Mouse (Mus musculus) lung, postnatal 0 days (tissue): ENCODE results near the gene Kmt2c. TPM values are rescaled to one million over a fixed set of nuclear protein-coding genes. Genes with fewer than 3 reads are reported as not detected.

Source experiments
- ATAC-seq: fragments of 200-750 bp; cut with Nextera tagmentation; 2 replicates; pipeline ENCODE4 v1.8.0; 2017; ENCODE audit warnings: moderate library complexity
- DNase-seq: peaks from one replicate; pipeline ENCODE4 v3.0.0-alpha.2; 2016; ENCODE audit warnings: low spot score
- H3K27ac ChIP-seq: fragments of 300-500 bp; sonication (generic); 2 replicates; pipeline ENCODE4 v1.5.1; 2014; ENCODE audit warnings: antibody characterized with exemption, mild to moderate bottlenecking, low read length, mixed read lengths
- H3K27me3 ChIP-seq: fragments of 300-500 bp; sonication (generic); replicated peaks from 2 replicates; pipeline ENCODE4 v1.6.1; 2014; ENCODE audit warnings: low read length, mixed read lengths; ENCODE audit not compliant: insufficient read depth
- H3K36me3 ChIP-seq: fragments of 300-500 bp; sonication (generic); 2 replicates; pipeline ENCODE4 v1.6.1; 2014; ENCODE audit warnings: low read length, mixed read lengths; ENCODE audit not compliant: insufficient read depth
- H3K4me1 ChIP-seq: fragments of 300-500 bp; sonication (generic); 2 replicates; pipeline ENCODE4 v1.6.1; 2014; ENCODE audit warnings: antibody characterized with exemption, low read depth, low read length, mixed read lengths; ENCODE audit not compliant: insufficient read depth
- H3K4me2 ChIP-seq: fragments of 300-500 bp; sonication (generic); replicated peaks from 2 replicates; pipeline ENCODE4 v1.6.1; 2014; ENCODE audit warnings: low read depth, mild to moderate bottlenecking, low read length, moderate library complexity, mixed read lengths
- H3K4me3 ChIP-seq: fragments of 300-500 bp; sonication (generic); 2 replicates; pipeline ENCODE4 v1.5.1; 2014; ENCODE audit warnings: low read depth, low read length
- H3K9ac ChIP-seq: fragments of 300-500 bp; sonication (generic); replicated peaks from 2 replicates; pipeline ENCODE4 v1.6.1; 2014; ENCODE audit warnings: low read depth, mild to moderate bottlenecking
- H3K9me3 ChIP-seq: fragments of 300-500 bp; sonication (generic); 2 replicates; pipeline ENCODE4 v1.6.1; 2016; ENCODE audit warnings: low read length, mixed read lengths
- CTCF ChIP-seq: IDR thresholded peaks from 2 replicates; pipeline ENCODE4 v1.5.1; 2016; ENCODE audit warnings: antibody characterized with exemption, mild to moderate bottlenecking
- EP300 ChIP-seq: IDR thresholded peaks from 2 replicates; pipeline ENCODE4 v1.6.1; 2016; ENCODE audit warnings: antibody characterized with exemption, mild to moderate bottlenecking, control low read depth
- WGBS: fragments of 180-500 bp; shearing (Covaris S2); extraction: QIAGEN DNeasy Blood & Tissue Kit; methylation state at CpG from one replicate; pipeline ENCODE4 v1.1.7; 2014; 5-methylcytosine and 5-hydroxymethylcytosine counted together
- polyA plus RNA-seq: library from polyadenylated mRNA; unstranded; fragments of >200 nt; fragmentation: Nextera tagmentation; extraction: Ambion mirVana; gene quantifications from 2 replicates; pipeline ENCODE4 v1.2.1, GENCODE M21; 2015

Kmt2c gene
- polyA plus RNA-seq, 1 experiment from 2014 or later: 9.5 TPM

DNA sequence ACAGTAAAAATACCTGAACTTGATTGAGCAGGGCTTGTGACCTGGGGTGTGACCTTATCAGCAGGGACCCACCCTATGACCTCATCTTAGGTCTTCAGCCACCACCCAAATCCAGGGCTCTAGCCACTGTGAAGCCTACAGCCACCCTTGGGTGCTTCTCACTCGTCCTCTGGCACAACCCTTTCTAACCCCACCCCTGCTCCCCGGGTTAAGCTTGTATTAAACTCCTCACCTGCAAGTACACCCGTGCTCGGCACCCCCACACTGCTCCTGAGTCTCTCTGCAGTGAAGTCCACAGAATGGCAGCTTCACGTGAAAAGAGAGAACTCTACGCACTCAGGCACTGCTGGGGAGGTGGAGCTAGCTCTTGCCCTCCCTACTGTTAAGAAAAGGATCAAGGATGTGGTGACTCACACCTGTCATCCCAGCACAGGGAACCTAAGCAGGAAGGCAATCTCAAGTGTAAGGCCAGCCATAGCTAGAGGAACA, 38.4 kb upstream of the Kmt2c start:
- 40% methylated on average over 6 of the region's 6 CpGs for WGBS

GRCm38 (mm10) chr5:25536451-25536850, 37.9 kb upstream of the Kmt2c start:
- H3K27ac ChIP-seq: no peak overlapping the region
- H3K36me3 ChIP-seq: no peaks in the 10 kb centered on the region
- no peak overlapping the region for H3K4me3 ChIP-seq
- H3K4me1 ChIP-seq: no peaks in the 10 kb centered on the region
- H3K9me3 ChIP-seq: no peaks in the 10 kb centered on the region
- H3K9ac ChIP-seq: no peak overlapping the region
- DNase-seq (no peak), ATAC-seq (no peak)
- H3K4me2 ChIP-seq: no peak overlapping the region
- 48% methylated on average over 2 of the region's 2 CpGs for WGBS
- H3K27me3 ChIP-seq: no peaks in the 10 kb centered on the region
- no peak for TF ChIP-seq CTCF
- TF ChIP-seq EP300: no peak

More for the DNA sequence above, 38.4 kb upstream of the Kmt2c start:
- H3K9me3 ChIP-seq: no peaks in the 10 kb centered on the region
- DNase-seq (no peak), ATAC-seq (no peak)
- H3K4me2 ChIP-seq: no peak overlapping the region
- H3K27me3 ChIP-seq: no peaks in the 10 kb centered on the region
- H3K27ac ChIP-seq: no peak overlapping the region
- no peak overlapping the region for H3K4me3 ChIP-seq
- no peaks in the 10 kb centered on the region for H3K36me3 ChIP-seq
- no peaks in the 10 kb centered on the region for H3K4me1 ChIP-seq
- H3K9ac ChIP-seq: no peak overlapping the region
- TF ChIP-seq CTCF: no peak
- no peak for TF ChIP-seq EP300

- no peak for TF ChIP-seq EP300
- TF ChIP-seq CTCF: no peak
- ATAC-seq: no peak
- 76% methylated on average over 2 of the region's 2 CpGs for WGBS
These were observed 37.0 kb upstream of the Kmt2c start for GRCm38 (mm10) chr5:25535566-25535965.

DNA sequence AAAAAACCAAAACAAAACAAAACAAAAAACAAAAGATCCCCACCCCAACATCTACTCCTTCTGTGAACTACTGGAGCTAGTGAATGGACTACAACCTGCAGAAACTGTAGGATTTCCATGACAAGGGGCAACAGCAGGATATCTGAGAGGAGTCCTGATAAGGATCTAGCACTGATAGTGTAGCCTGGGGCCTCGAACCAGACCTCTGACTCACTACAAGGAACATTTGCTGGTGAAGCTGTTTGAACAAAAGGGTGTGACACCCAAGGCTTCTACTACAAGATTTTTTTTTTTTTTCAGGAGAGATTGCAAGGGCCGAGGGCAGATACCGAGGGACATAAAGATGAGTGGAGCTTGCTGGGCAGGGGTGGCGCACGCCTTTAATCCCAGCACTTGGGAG, 34.7 kb upstream of the Kmt2c start:
- Histone ChIP-seq H3K9ac (no peak overlapping the region), H3K27me3 (no peaks in the 10 kb centered on the region), H3K4me1 (0 out of 2 replicates have a peak, but pooled peaks cover 3% of the 10 kb centered on the region), H3K36me3 (no peaks in the 10 kb centered on the region), H3K27ac (no peak overlapping the region), H3K4me2 (no peak overlapping the region), H3K9me3 (no peaks in the 10 kb centered on the region), H3K4me3 (no peak overlapping the region)
- 61% methylated on average over 5 of the region's 5 CpGs for WGBS
- no peak for DNase-seq
- TF ChIP-seq CTCF: no peak
- no peak for TF ChIP-seq EP300
- no peak for ATAC-seq

More at GRCm38 (mm10) chr5:25535566-25535965, 37.0 kb upstream of the Kmt2c start:
- no peak for DNase-seq
- Histone ChIP-seq H3K27ac (no peak overlapping the region), H3K4me2 (no peak overlapping the region), H3K36me3 (no peaks in the 10 kb centered on the region), H3K27me3 (no peaks in the 10 kb centered on the region), H3K4me1 (no peaks in the 10 kb centered on the region), H3K9ac (no peak overlapping the region), H3K4me3 (no peak overlapping the region), H3K9me3 (no peaks in the 10 kb centered on the region)

DNA sequence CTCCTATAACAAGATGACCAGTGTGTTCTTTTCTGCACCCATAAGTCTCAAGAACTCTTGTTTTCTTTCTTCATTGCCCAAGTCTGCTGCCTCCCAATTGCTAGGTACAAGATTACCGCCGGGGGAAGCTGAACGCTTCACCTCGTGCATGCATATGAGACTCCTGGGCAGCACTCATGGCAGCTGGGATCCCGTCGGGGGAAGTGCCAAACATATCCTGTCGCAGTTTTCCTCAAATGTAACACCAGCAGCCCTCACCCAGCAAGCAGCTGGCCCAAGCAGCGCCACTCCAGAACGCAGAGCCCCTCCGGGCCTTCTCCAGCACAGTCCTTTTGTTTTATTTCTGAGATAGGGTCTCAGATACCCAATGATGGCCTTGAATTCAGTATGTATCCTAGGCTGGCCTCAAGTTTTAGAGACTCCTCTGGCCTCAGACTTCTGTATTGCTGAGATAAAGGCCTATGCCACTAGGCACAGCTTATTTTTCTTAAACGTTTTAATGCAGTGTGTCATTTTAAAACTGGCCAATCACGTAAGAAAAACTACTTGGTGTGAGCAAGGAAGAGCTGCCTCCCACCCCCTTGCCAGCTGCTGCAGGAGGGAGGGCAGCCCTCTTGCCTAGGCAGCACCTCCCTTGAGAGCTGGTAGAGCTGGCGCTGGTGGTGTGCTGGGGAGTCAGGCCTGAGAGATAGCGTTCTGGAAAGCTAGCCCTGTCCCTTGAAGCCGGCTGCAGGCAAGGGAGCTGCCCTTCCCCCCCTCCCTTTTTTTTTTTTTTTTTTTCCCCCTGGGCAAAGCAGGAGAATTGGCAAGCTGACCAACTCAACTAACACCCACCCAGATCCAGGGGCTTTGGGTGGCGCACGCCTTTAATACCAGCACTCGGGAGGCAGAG, 33.9 kb upstream of the Kmt2c start:
- no peak for ATAC-seq
- no peaks in the 10 kb centered on the region for H3K27me3 ChIP-seq
- no peak overlapping the region for H3K9ac ChIP-seq
- H3K9me3 ChIP-seq: no peaks in the 10 kb centered on the region
- 0 out of 2 replicates have a peak, but pooled peaks cover 3% of the 10 kb centered on the region for H3K4me1 ChIP-seq
- no peak overlapping the region for H3K27ac ChIP-seq
- H3K4me3 ChIP-seq: no peak overlapping the region
- no peak overlapping the region for H3K4me2 ChIP-seq
- H3K36me3 ChIP-seq: no peaks in the 10 kb centered on the region
- WGBS: 57% methylated on average over 18 of the region's 18 CpGs
- TF ChIP-seq CTCF (no peak), EP300 (no peak)
- DNase-seq: no peak

- Histone ChIP-seq H3K27ac (peak overlapping the region; percentile 99; the same call in 1 of the 2 replicates), H3K4me1 (0 out of 2 replicates have a peak, but pooled peaks cover 3% of the 10 kb centered on the region), H3K4me3 (peak overlapping the region; percentile 89), H3K9me3 (no peaks in the 10 kb centered on the region), H3K27me3 (no peaks in the 10 kb centered on the region), H3K36me3 (no peaks in the 10 kb centered on the region), H3K9ac (no peak overlapping the region; the same call in 1 of the 2 replicates), H3K4me2 (peak overlapping the region; percentile 58)
- peak; percentile 21 for DNase-seq
- ATAC-seq: no peak
- no peak for TF ChIP-seq EP300
- no peak for TF ChIP-seq CTCF
- 9% methylated on average over 2 of the region's 2 CpGs for WGBS
These were observed 32.0 kb upstream of the Kmt2c start for GRCm38 (mm10) chr5:25530629-25531028.
